Mouse (Mus musculus) E14TG2a.4 (cell line): Measurements from ENCODE around the gene Myh7.

ENCODE experiments used
- CTCF ChIP-seq: conservative IDR thresholded peaks from 2 replicates; pipeline ENCODE4 v1.5.1; 2014; ENCODE audit warnings: low read length
- NANOG ChIP-seq: IDR thresholded peaks from 2 replicates; pipeline ENCODE4 v1.6.1; 2014; ENCODE audit warnings: borderline replicate concordance, low read length, mixed read lengths
- POU5F1 ChIP-seq: IDR thresholded peaks from 2 replicates; pipeline ENCODE4 v1.6.1; 2014; ENCODE audit warnings: low read length, borderline replicate concordance

DNA sequence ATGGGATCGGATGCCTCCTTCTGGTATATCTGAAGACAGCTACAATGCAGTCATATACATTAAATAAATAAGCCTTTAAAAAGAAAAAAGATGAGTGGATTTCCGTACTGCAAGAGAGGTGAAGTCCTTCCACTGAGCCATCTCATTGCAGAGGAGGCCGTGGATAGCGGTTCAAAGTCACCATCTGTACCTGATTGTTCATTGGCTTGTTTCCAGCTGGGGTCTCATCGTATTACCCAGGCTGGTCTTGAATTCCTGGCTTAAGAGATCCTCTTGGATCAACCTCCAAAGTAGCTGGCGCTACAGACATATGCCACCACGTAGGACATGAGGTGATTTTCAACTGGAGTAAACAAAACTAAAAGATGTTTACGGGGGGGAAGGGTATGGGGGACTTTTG, 11.5 kb upstream of the Myh7 start:
- TF ChIP-seq CTCF (no peak), POU5F1 (no peak), NANOG (no peak)
